Mouse (Mus musculus): ENCODE measurements at regions not wholly inside any gene's neighbourhood (a gene's known extent, or its start where the extent isn't known, plus 50 kb on each side); places are given as distances from the start of the nearest gene placed in this dataset.

GRCm38 (mm10) chr10:17610592-17610991, 112.4 kb upstream of the Cited2 start:
- H3K36me3 ChIP-seq (replicated peaks; ENCODE audit: low read length): no peaks in the 10 kb centered on the region
- H3K9me3 ChIP-seq: no peaks in the 10 kb centered on the region
- H3K4me3 ChIP-seq (replicated peaks): no peak overlapping the region
- no peaks in the 10 kb centered on the region for H3K27me3 ChIP-seq (replicated peaks)
- peaks cover 22% of the 10 kb centered on the region for H3K4me1 ChIP-seq
- TF ChIP-seq FLI1 (IDR thresholded peaks at IDR 0.05; ENCODE audit: low read length) (no peak), GATA1 (IDR thresholded peaks at IDR 0.05; ENCODE audit: borderline replicate concordance, low read length) (no peak)

DNA sequence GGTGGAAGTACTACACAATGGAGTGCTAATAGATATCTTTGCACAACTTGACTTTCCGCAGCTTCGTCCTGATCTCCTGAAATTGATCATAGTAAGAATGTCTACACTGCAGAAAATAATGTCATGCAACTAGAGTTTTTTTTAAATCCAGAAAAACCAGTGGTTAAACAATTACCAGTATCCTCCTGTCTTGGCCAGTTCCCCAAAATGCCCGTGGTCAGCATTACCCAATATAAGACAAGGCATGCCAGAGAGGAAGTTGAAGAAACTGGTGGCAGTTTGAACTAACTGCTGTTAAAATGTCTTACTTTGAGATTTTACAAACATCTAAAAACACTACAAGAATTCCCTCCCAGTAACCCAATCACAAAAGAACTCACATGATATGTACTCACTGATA, 109.7 kb upstream of the Cited2 start:
- no peaks in the 10 kb centered on the region for H3K36me3 ChIP-seq (replicated peaks; ENCODE audit: low read length)
- no peaks in the 10 kb centered on the region for H3K9me3 ChIP-seq
- peaks cover 27% of the 10 kb centered on the region for H3K4me1 ChIP-seq
- H3K4me3 ChIP-seq (replicated peaks): no peak overlapping the region
- TF ChIP-seq GATA1 (IDR thresholded peaks at IDR 0.05; ENCODE audit: borderline replicate concordance, low read length) (no peak), FLI1 (IDR thresholded peaks at IDR 0.05; ENCODE audit: low read length) (no peak)
- no peaks in the 10 kb centered on the region for H3K27me3 ChIP-seq (replicated peaks)

DNA sequence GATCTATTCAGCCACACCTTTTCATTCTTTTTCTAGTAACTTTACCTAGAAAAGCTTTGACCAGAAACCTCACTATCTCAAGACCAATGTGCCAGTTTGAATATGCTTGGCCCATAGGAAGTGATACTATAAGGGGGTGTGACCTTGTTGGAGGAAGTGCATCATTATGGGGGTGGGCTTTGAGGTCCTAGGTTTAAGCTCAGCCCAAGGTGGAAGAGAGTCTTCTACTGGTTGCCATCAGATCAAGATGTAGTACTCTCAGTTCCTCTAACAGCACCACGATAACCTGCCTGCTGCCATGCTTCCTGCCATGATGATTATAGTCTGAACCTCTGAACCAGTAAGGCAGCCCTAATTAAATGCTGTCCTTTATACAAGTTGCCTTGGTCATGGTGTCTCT, 105.0 kb upstream of the Cited2 start:
- no peak overlapping the region for H3K4me3 ChIP-seq (replicated peaks)
- TF ChIP-seq FLI1 (IDR thresholded peaks at IDR 0.05; ENCODE audit: low read length): no peak
- no peak for TF ChIP-seq GATA1 (IDR thresholded peaks at IDR 0.05; ENCODE audit: borderline replicate concordance, low read length)

DNA sequence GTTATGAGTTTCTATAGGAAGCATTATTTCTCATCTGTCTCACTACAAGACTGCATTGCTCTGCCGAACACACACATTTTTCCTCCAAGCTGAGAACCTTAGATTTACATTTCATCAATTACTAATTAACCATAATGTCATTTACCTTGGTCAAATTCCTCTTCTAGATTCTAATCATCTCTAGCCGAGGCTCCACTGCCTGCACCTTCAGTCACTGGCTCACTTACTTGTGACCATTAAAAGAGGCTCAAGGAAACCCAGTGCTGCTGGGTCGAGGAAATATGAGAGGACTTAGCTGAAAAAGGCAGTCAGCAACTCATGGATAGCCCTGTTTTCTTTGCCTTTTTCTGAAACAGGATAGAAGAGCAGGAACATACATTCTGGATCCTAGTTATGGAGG, 103.4 kb upstream of the Cited2 start:
- TF ChIP-seq FLI1 (IDR thresholded peaks at IDR 0.05; ENCODE audit: low read length) (no peak), GATA1 (IDR thresholded peaks at IDR 0.05; ENCODE audit: borderline replicate concordance, low read length) (no peak)
- Histone ChIP-seq H3K9me3 (no peaks in the 10 kb centered on the region), H3K36me3 (replicated peaks; ENCODE audit: low read length) (no peaks in the 10 kb centered on the region), H3K27me3 (replicated peaks) (no peaks in the 10 kb centered on the region), H3K4me3 (replicated peaks) (no peak overlapping the region), H3K4me1 (peaks cover 32% of the 10 kb centered on the region)

More for the DNA sequence above, 105.0 kb upstream of the Cited2 start:
- Histone ChIP-seq H3K9me3 (no peaks in the 10 kb centered on the region), H3K27me3 (replicated peaks) (no peaks in the 10 kb centered on the region), H3K4me1 (peaks cover 27% of the 10 kb centered on the region), H3K36me3 (replicated peaks; ENCODE audit: low read length) (no peaks in the 10 kb centered on the region)

DNA sequence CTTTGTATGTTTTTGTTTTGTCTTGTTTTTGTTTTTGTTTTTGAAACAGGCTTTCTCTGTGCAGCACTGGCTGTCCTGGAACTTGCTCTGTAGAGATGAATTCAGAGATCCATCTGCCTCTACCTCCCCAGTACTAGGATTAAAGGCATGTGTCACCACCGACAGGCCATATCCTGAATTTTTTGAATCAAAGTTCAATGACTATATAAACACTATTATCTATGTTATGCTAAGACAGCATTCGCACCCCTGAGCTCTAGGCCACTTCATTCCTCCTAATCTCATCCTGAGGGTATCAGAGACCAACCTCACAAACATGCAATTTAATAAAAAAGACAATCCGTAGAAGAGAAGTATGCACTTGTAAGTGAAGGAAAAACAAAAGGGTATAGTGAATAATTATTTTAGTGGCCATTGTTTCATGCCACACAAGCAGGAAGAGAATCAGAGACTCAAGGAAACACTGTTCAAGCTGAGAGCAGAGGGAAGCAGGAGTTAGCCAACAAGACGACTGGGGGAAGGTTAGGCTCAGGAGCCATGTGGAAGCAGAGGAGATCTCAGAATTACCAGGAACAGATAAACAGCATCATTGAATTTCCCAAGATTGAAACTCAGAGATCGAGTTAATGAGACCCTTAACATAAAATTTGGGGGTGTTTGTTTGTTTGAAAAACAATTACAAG, 101.2 kb upstream of the Cited2 start:
- Histone ChIP-seq H3K27me3 (replicated peaks) (no peaks in the 10 kb centered on the region), H3K36me3 (replicated peaks; ENCODE audit: low read length) (no peaks in the 10 kb centered on the region), H3K4me3 (replicated peaks) (no peak overlapping the region), H3K9me3 (no peaks in the 10 kb centered on the region), H3K4me1 (peaks cover 34% of the 10 kb centered on the region)
- TF ChIP-seq GATA1 (IDR thresholded peaks at IDR 0.05; ENCODE audit: borderline replicate concordance, low read length): no peak
- TF ChIP-seq FLI1 (IDR thresholded peaks at IDR 0.05; ENCODE audit: low read length): no peak

GRCm38 (mm10) chr10:17622802-17623201, 100.2 kb upstream of the Cited2 start:
- H3K4me3 ChIP-seq (replicated peaks): no peak overlapping the region
- H3K9me3 ChIP-seq: no peaks in the 10 kb centered on the region
- TF ChIP-seq GATA1 (IDR thresholded peaks at IDR 0.05; ENCODE audit: borderline replicate concordance, low read length): no peak
- no peak for TF ChIP-seq FLI1 (IDR thresholded peaks at IDR 0.05; ENCODE audit: low read length)

GRCm38 (mm10) chr10:17629709-17630108, 93.3 kb upstream of the Cited2 start:
- no peak overlapping the region for H3K4me3 ChIP-seq (replicated peaks)
- no peaks in the 10 kb centered on the region for H3K36me3 ChIP-seq (replicated peaks; ENCODE audit: low read length)
- TF ChIP-seq GATA1 (IDR thresholded peaks at IDR 0.05; ENCODE audit: borderline replicate concordance, low read length): no peak
- no peak for TF ChIP-seq FLI1 (IDR thresholded peaks at IDR 0.05; ENCODE audit: low read length)
- peaks cover 43% of the 10 kb centered on the region for H3K4me1 ChIP-seq
- no peaks in the 10 kb centered on the region for H3K9me3 ChIP-seq
- H3K27me3 ChIP-seq (replicated peaks): no peaks in the 10 kb centered on the region

More at GRCm38 (mm10) chr10:17622802-17623201, 100.2 kb upstream of the Cited2 start:
- Histone ChIP-seq H3K36me3 (replicated peaks; ENCODE audit: low read length) (no peaks in the 10 kb centered on the region), H3K27me3 (replicated peaks) (no peaks in the 10 kb centered on the region), H3K4me1 (peaks cover 34% of the 10 kb centered on the region)

GRCm38 (mm10) chr10:17630861-17631581, 92.0 kb upstream of the Cited2 start:
- H3K4me1 ChIP-seq: peaks cover 42% of the 10 kb centered on the region
- no peak for TF ChIP-seq FLI1 (IDR thresholded peaks at IDR 0.05; ENCODE audit: low read length)
- TF ChIP-seq GATA1 (IDR thresholded peaks at IDR 0.05; ENCODE audit: borderline replicate concordance, low read length): no peak
- no peaks in the 10 kb centered on the region for H3K9me3 ChIP-seq
- no peaks in the 10 kb centered on the region for H3K36me3 ChIP-seq (replicated peaks; ENCODE audit: low read length)
- H3K27me3 ChIP-seq (replicated peaks): no peaks in the 10 kb centered on the region
- H3K4me3 ChIP-seq (replicated peaks): no peak overlapping the region

DNA sequence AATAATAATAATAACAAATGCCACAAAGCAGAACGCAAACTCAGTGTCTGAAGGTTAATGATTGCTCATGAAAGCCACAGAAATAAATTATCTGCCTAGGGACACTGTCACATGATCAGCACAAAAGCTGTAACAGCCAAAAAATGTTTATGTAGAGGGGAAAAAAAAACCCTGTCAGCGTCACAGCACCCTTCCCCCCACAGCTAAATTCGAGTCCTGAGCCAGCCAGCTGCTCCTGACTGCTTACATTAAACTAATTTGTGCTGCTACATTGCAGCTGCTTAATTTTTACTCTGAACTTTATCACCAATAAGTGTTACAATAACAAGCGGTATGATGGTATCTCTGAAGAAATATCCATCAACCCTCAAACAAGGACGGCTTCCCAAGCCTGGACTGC, 91.2 kb upstream of the Cited2 start:
- no peaks in the 10 kb centered on the region for H3K9me3 ChIP-seq
- TF ChIP-seq GATA1 (IDR thresholded peaks at IDR 0.05; ENCODE audit: borderline replicate concordance, low read length): no peak
- no peak for TF ChIP-seq FLI1 (IDR thresholded peaks at IDR 0.05; ENCODE audit: low read length)

DNA sequence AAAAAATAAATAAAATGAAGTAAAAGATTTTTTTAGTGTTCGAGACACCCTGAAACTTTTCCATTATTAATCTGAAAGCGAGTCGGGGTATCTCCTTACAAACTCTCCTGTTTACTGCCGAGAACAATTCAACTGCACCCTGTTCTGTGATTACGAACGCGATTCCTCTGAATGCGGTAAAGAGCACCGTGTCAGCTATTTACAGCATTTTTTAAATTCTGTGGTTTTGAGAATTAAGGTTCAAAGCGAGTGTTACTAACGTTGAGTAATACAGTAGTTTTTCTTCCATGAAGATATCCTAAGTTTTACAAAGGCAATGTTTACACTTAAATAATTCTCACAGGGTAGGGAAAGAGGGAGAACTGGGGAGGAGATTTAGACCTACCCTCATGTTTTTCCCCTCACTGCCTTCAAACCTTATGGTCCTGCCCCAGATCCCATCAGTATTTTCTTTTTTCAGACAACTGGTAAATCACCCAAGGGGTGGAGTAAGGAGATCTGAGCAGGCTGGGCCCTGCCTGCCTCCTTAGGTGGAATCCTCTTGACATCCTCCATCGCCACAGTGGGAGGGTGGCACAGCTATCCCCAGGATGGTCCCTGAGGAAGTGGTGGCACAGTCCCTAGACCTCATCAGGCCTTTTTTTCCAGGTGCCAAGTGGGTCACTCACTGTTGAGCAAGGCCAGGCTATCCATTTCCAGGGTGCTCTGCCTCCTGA, 89.9 kb upstream of the Cited2 start:
- no peak for TF ChIP-seq FLI1 (IDR thresholded peaks at IDR 0.05; ENCODE audit: low read length)
- TF ChIP-seq GATA1 (IDR thresholded peaks at IDR 0.05; ENCODE audit: borderline replicate concordance, low read length): no peak
- no peaks in the 10 kb centered on the region for H3K27me3 ChIP-seq (replicated peaks)

More for the DNA sequence above, 91.2 kb upstream of the Cited2 start:
- Histone ChIP-seq H3K27me3 (replicated peaks) (no peaks in the 10 kb centered on the region), H3K4me3 (replicated peaks) (no peak overlapping the region), H3K36me3 (replicated peaks; ENCODE audit: low read length) (no peaks in the 10 kb centered on the region), H3K4me1 (peaks cover 42% of the 10 kb centered on the region)

More for the DNA sequence above, 89.9 kb upstream of the Cited2 start:
- H3K4me3 ChIP-seq (replicated peaks): no peak overlapping the region
- no peaks in the 10 kb centered on the region for H3K9me3 ChIP-seq
- peaks cover 41% of the 10 kb centered on the region for H3K4me1 ChIP-seq
- no peaks in the 10 kb centered on the region for H3K36me3 ChIP-seq (replicated peaks; ENCODE audit: low read length)

Measured in megakaryocyte, embryonic 14.5 days (primary cell).